Mouse (Mus musculus) embryonic facial prominence, embryonic 12.5 days (tissue): ENCODE results near the gene Dyrk2. TPM values are rescaled to one million over a fixed set of nuclear protein-coding genes. Genes with fewer than 3 reads are reported as not detected.

Source experiments
- ATAC-seq: fragments of 200-750 bp; cut with Nextera tagmentation; 2 replicates; pipeline ENCODE4 v1.8.0; 2017; ENCODE audit not compliant: insufficient number of reproducible peaks, insufficient read depth, low FRiP score, low TSS enrichment
- H3K27ac ChIP-seq: fragments of 300-500 bp; sonication (generic); 2 replicates; pipeline ENCODE4 v1.5.1; 2016; ENCODE audit warnings: mild to moderate bottlenecking
- H3K27me3 ChIP-seq: fragments of 300-500 bp; sonication (generic); 2 replicates; pipeline ENCODE4 v1.6.1; 2016; ENCODE audit warnings: mild to moderate bottlenecking, moderate library complexity
- H3K36me3 ChIP-seq: fragments of 300-500 bp; sonication (generic); 2 replicates; pipeline ENCODE4 v1.6.1; 2016; ENCODE audit warnings: mild to moderate bottlenecking
- H3K4me1 ChIP-seq: fragments of 300-500 bp; sonication (generic); 2 replicates; pipeline ENCODE4 v1.6.1; 2016
- H3K4me2 ChIP-seq: fragments of 300-500 bp; sonication (generic); replicated peaks from 2 replicates; pipeline ENCODE4 v1.6.1; 2016; ENCODE audit warnings: mild to moderate bottlenecking, moderate library complexity
- H3K4me3 ChIP-seq: fragments of 300-500 bp; sonication (generic); 2 replicates; pipeline ENCODE4 v1.5.1; 2016; ENCODE audit warnings: mild to moderate bottlenecking
- H3K9ac ChIP-seq: fragments of 300-500 bp; sonication (generic); 2 replicates; pipeline ENCODE4 v1.6.1; 2016; ENCODE audit warnings: mild to moderate bottlenecking, moderate library complexity
- H3K9me3 ChIP-seq: fragments of 300-500 bp; sonication (generic); 2 replicates; pipeline ENCODE4 v1.6.1; 2016; ENCODE audit warnings: mild to moderate bottlenecking, moderate library complexity
- WGBS: fragments of 180-500 bp; shearing (Covaris S2); methylation state at CpG from one replicate; pipeline ENCODE4 v1.1.7; 2016; 5-methylcytosine and 5-hydroxymethylcytosine counted together
- polyA plus RNA-seq: library from polyadenylated mRNA; unstranded; fragments of >200 nt; fragmentation: Nextera tagmentation; extraction: Ambion mirVana; gene quantifications from 2 replicates; pipeline ENCODE4 v1.2.1, GENCODE M21; 2016

The Dyrk2 gene
- polyA plus RNA-seq: 10.7 and 11.7 TPM in 2 replicates

GRCm38 (mm10) chr10:118870201-118870980, at the start of gene Dyrk2:
TSS of gene Dyrk2 (minus strand) at chr10:118870209.
- H3K4me2 ChIP-seq: peak within 1 kb of the TSS; percentile 97
- no peaks in the 10 kb centered on the region for H3K9me3 ChIP-seq
- peaks cover 28% of the 10 kb centered on the region for H3K4me1 ChIP-seq
- H3K4me3 ChIP-seq: peak within 1 kb of the TSS; percentile 98
- H3K27ac ChIP-seq: peak within 1 kb of the TSS; percentile 96
- WGBS: 3% methylated on average over 16 of the region's 16 CpGs
- H3K36me3 ChIP-seq: peaks cover under 1% of the 10 kb centered on the region; the same call in 1 of the 2 replicates
- H3K9ac ChIP-seq: peak within 1 kb of the TSS; percentile 99
- H3K27me3 ChIP-seq: no peaks in the 10 kb centered on the region
- no peak for ATAC-seq

DNA sequence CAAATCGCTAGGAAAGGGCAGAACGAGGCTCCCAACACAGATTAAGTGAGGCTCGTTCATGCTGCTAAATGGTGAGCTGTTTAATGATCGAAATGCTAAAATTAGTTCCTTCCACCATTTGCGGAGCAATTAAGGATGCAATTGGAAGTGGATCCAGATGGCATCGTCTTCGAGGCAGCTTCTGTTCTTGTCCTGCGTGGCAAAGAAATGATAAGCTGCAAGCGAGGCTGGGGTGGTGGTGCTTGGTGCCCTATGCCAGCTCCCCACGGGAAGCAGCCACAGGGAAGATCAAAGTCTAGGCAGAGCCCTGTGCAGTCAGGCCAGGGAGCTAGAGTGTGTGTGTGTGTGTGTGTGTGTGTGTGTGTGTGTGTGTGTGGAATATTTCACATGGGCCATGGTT, 32.6 kb upstream of the Dyrk2 start:
- H3K4me3 ChIP-seq: no peak overlapping the region

DNA sequence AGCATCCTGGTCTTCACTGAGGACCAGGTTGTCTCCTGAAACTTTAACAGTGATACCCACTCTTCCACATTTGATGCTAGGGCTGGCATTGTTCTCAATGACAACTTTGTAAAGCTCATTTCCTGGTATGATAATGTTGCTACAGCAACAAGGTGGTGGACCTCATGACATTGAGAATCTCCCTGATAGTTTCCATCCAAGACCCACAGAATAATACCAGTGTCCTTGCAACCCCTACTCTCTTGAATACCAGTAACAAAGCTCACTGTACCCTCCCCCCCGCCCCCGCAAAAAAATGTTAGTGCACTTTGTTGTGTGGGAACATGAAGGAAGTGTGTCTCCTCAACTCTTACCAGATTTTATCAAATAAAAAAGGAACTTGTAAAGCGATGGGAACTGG, 23.6 kb upstream of the Dyrk2 start:
- H3K27ac ChIP-seq: no peak overlapping the region
- no peaks in the 10 kb centered on the region for H3K27me3 ChIP-seq
- peaks cover 3% of the 10 kb centered on the region; the same call in 1 of the 2 replicates for H3K9me3 ChIP-seq
- ATAC-seq: no peak
- 93% methylated on average over 3 of the region's 3 CpGs for WGBS
- no peaks in the 10 kb centered on the region for H3K4me1 ChIP-seq
- H3K4me3 ChIP-seq: no peak overlapping the region
- no peak overlapping the region for H3K4me2 ChIP-seq
- H3K36me3 ChIP-seq: no peaks in the 10 kb centered on the region
- H3K9ac ChIP-seq: no peak overlapping the region

More for the DNA sequence above, 32.6 kb upstream of the Dyrk2 start:
- Histone ChIP-seq H3K9ac (no peak overlapping the region), H3K27me3 (no peaks in the 10 kb centered on the region), H3K4me1 (peaks cover 4% of the 10 kb centered on the region; the same call in 1 of the 2 replicates), H3K27ac (no peak overlapping the region), H3K36me3 (no peaks in the 10 kb centered on the region), H3K4me2 (no peak overlapping the region), H3K9me3 (peaks cover 2% of the 10 kb centered on the region; the same call in 1 of the 2 replicates)
- ATAC-seq: no peak
- WGBS: 50% methylated on average over 10 of the region's 10 CpGs

GRCm38 (mm10) chr10:118884126-118884525, 14.1 kb upstream of the Dyrk2 start:
- H3K27ac ChIP-seq: no peak overlapping the region
- H3K27me3 ChIP-seq: no peaks in the 10 kb centered on the region
- no peak overlapping the region for H3K4me2 ChIP-seq
- 81% methylated on average over 2 of the region's 2 CpGs for WGBS
- H3K4me1 ChIP-seq: no peaks in the 10 kb centered on the region
- ATAC-seq: no peak
- no peaks in the 10 kb centered on the region for H3K36me3 ChIP-seq
- H3K9ac ChIP-seq: no peak overlapping the region
- H3K9me3 ChIP-seq: no peaks in the 10 kb centered on the region
- H3K4me3 ChIP-seq: no peak overlapping the region

DNA sequence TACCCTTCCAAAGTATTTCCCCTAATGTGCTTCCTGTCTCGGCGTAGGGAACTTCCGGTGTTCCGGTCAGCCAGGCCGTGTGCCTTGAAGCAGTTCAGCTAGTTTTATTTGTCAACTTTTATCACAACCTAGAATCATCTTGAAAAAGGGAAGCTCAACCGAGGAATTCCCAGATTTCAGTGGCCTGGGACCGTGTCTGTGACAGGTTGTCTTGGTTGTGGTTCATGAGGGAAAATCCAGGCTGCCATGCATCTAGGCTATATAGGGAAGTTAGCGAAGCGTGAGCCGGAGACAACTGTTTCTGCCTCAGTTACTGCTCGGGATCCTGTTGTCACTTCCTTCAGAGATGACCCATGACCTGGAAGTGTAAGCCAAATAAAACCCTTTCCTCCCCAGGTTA, 13.3 kb upstream of the Dyrk2 start:
- 88% methylated on average over 11 of the region's 11 CpGs for WGBS
- no peaks in the 10 kb centered on the region for H3K4me1 ChIP-seq
- H3K27ac ChIP-seq: no peak overlapping the region
- no peaks in the 10 kb centered on the region for H3K9me3 ChIP-seq
- no peak overlapping the region for H3K4me3 ChIP-seq
- H3K27me3 ChIP-seq: no peaks in the 10 kb centered on the region
- no peaks in the 10 kb centered on the region for H3K36me3 ChIP-seq
- no peak for ATAC-seq
- no peak overlapping the region for H3K4me2 ChIP-seq
- no peak overlapping the region for H3K9ac ChIP-seq

GRCm38 (mm10) chr10:118882258-118882885, 12.4 kb upstream of the Dyrk2 start:
- H3K4me1 ChIP-seq: no peaks in the 10 kb centered on the region
- WGBS: 71% methylated on average over 12 of the region's 12 CpGs
- H3K27ac ChIP-seq: no peak overlapping the region
- H3K4me3 ChIP-seq: no peak overlapping the region
- H3K9me3 ChIP-seq: no peaks in the 10 kb centered on the region
- H3K4me2 ChIP-seq: no peak overlapping the region
- H3K27me3 ChIP-seq: no peaks in the 10 kb centered on the region
- H3K9ac ChIP-seq: no peak overlapping the region
- no peaks in the 10 kb centered on the region for H3K36me3 ChIP-seq
- no peak for ATAC-seq

DNA sequence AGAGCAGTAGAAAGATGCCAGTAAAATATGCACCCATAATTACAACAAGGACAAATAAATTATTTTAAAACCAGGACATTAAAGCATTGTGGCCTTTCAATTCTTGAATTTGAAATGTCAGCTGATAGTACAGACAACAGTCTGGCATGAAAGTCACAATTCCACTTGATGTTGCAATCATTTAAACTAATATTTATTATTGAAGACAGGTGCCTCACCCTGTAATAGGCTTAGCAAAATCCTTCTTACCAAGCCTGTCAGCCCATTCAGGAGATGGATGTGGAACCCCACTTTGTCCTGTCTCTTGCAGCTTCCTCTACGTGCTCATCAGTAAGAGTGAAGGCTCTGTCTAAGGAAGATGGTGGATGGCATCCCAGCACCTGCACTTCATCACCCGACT, 10.8 kb upstream of the Dyrk2 start:
- H3K27ac ChIP-seq: no peak overlapping the region
- H3K4me1 ChIP-seq: no peaks in the 10 kb centered on the region
- no peak overlapping the region for H3K9ac ChIP-seq
- no peaks in the 10 kb centered on the region for H3K9me3 ChIP-seq
- H3K27me3 ChIP-seq: no peaks in the 10 kb centered on the region
- ATAC-seq: no peak
- 86% methylated on average over 2 of the region's 2 CpGs for WGBS
- H3K4me3 ChIP-seq: no peak overlapping the region
- H3K4me2 ChIP-seq: no peak overlapping the region
- no peaks in the 10 kb centered on the region for H3K36me3 ChIP-seq

DNA sequence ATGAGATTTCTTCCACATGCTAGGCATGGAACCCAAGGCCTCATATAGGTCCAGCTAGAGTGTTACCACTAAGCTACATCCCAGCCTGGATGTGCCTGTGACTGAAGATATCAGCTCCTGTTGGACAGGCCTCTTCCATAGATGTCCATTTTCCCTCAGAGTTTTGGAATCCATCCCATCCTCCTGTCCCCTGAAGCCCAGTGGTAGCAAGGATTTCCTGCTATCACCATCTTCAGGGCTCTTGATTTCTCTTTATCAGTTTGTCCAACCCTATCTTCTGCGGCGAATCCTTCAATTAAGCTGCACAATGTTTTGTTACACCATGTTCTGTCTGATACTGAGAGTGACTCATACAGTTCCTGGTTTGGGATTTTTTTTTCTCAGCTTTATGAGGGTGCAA, 2.2 kb upstream of the Dyrk2 start:
- H3K36me3 ChIP-seq: no peaks in the 10 kb centered on the region
- H3K4me3 ChIP-seq: no peak overlapping the region
- H3K9ac ChIP-seq: no peak overlapping the region
- no peak overlapping the region for H3K27ac ChIP-seq
- no peaks in the 10 kb centered on the region for H3K27me3 ChIP-seq
- H3K9me3 ChIP-seq: no peaks in the 10 kb centered on the region
- peaks cover 12% of the 10 kb centered on the region for H3K4me1 ChIP-seq
- ATAC-seq: no peak
- H3K4me2 ChIP-seq: no peak overlapping the region
- WGBS: 96% methylated on average over 2 of the region's 2 CpGs

GRCm38 (mm10) chr10:118869591-118870001, 413 bp downstream of the Dyrk2 start:
- Histone ChIP-seq H3K4me1 (peaks cover 31% of the 10 kb centered on the region), H3K36me3 (peaks cover 8% of the 10 kb centered on the region; the same call in 1 of the 2 replicates), H3K27ac (peak overlapping the region; percentile 96), H3K4me3 (peak overlapping the region; percentile 98), H3K9ac (peak overlapping the region; percentile 67), H3K4me2 (peak overlapping the region; percentile 97), H3K27me3 (no peaks in the 10 kb centered on the region), H3K9me3 (no peaks in the 10 kb centered on the region)
- ATAC-seq: peak; percentile 65; the same call in 1 of the 2 replicates
- 0% methylated on average over 16 of the region's 16 CpGs for WGBS

DNA sequence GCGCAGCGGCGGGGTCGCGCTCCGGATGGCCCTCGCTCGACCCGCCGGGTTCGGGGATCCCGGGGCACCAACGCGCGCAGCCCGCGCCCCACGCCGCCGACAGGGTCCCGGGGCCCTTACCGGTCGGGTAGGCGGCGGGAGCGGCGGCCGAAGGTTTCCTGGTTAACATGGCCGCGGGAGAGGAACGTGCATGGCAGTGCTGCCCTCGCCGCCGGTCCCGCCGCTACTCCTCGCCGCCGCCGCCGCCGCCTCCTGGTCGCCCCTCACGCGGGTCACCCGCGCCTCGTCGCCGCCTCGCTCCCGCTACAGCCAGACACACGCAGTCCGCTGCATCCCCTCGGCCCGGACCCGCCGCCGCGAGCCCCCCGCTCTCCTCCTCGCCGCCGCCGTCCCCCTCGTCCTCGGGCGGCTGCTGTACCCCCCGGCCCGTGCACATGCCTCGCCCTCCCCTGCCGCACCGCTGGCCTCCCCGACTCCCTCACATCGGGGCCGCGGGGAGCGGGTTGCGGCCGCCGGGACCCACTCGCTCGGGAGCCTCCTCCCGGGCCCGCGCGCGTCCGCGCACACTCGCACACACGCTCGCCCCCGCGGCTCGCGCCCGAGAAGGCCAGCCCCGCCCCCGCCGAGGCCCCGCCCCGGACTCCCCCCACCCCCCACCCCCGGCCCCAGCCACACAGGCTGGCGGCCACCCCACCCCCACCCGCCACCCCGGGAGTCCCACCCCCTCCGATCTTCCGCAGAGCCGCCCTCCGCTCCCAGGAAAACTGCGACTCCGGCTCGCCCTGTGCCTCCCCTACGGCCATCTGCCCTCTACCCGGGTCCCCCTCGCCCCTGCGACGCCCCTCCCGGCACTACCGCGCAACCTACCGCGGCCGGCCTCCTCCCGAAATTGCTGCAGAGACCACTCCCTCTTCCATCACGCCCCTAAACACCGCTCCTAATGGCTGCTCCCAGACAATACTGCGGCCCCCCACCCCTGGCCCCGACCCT, 1.1 kb downstream of the Dyrk2 start:
- Histone ChIP-seq H3K4me1 (peaks cover 31% of the 10 kb centered on the region), H3K4me3 (peak overlapping the region; percentile 98), H3K27me3 (no peaks in the 10 kb centered on the region), H3K9ac (peak overlapping the region; percentile 99), H3K36me3 (peaks cover 15% of the 10 kb centered on the region), H3K4me2 (peak overlapping the region; percentile 97), H3K27ac (peak overlapping the region; percentile 96), H3K9me3 (no peaks in the 10 kb centered on the region)
- peak; percentile 85 for ATAC-seq
- under 1% methylated on average over 93 of the region's 130 CpGs for WGBS

DNA sequence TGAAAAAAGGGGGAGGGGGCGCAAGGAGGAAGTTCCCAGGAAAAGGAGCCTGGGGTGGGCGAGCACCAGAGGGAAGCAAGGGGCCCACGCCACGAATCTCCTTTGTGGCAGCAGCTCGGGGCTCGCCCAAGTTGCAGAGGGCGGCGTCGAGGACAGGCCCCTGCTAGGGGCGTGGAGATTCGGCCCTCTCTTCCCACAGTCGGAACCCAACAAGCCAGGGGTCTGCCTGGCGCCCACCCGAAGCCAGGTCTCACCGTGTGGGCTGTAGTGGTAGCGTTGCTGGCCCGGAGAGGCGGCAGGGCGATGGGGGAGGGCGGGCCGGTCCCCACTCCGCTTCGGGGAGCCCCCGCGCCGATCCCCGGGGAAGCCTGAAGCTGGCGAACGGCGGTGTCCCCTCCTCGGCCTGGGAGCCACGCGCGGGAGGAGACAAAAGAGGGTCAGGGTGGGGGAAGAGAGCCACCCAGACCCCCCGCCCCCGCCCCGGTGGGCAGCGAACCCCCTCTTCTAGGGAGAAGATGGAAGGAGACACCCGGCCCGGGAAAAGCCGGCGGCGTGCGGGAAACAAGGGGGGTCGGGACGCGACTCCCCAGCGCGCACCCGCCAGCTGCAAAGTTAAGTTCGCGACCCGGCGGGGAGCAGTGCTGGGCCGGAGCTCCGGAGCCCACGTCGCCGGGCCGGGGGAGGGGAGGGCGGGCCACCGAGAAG, 2.0 kb downstream of the Dyrk2 start:
- Histone ChIP-seq H3K36me3 (peaks cover 22% of the 10 kb centered on the region), H3K9me3 (no peaks in the 10 kb centered on the region), H3K4me3 (peak overlapping the region; percentile 98), H3K27ac (peak overlapping the region; percentile 96), H3K4me2 (peak overlapping the region; percentile 97), H3K27me3 (no peaks in the 10 kb centered on the region), H3K4me1 (peaks cover 31% of the 10 kb centered on the region), H3K9ac (peak overlapping the region; percentile 99)
- peak; percentile 12; the same call in 1 of the 2 replicates for ATAC-seq
- WGBS: under 1% methylated on average over 48 of the region's 62 CpGs
